Mouse (Mus musculus): Measurements from ENCODE around the gene Upk2.
"Not testable (repeated sequence)": the region's sequence is repeated elsewhere in the genome, so short reads cannot be mapped to it uniquely, and the experiment has no call there.

The Upk2 gene

DNA sequence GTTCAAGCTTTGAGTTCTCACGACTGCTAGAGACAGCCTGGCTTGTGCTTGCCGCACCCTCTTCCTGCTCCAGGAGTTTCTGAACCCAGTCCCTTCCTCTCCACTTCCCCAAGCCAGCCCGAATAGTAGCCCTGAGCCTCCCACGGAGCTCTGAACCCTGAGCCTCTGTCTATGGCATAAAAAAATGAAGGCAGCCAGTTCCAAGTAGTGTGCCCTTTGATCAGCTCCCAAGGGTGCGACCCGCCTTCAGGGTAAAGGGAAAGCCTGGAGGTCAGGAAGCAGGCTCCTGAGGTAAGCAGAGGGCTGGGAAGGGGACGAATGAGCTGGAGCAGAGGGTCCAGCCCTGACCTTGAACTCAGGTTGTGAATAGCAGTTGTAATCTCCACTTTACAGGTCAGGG lies 13.4 kb upstream of the Upk2 start:
- no peak for DNase-seq (ENCODE audit: low read depth, low spot score)

DNA sequence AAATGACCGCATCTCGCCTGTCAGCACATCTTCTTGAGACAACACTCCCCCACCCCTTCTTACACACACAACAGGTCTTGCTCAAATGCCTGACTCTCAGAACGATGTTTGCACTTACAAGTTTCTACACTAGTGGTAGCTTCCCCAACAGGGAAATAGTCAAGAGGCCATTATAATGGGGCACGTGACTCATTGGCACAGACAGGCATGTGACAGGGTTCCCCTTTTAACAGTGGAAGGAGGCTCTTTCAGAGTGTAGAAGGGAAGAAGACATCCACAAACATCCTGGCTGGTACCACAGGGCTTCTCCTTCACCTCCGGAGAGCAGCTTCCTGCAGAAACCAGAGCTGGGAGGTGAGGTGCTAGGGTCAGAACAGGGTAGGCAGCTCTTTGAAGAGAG lies 7.2 kb upstream of the Upk2 start:
- DNase-seq (ENCODE audit: low read depth, low spot score), result no peak

DNA sequence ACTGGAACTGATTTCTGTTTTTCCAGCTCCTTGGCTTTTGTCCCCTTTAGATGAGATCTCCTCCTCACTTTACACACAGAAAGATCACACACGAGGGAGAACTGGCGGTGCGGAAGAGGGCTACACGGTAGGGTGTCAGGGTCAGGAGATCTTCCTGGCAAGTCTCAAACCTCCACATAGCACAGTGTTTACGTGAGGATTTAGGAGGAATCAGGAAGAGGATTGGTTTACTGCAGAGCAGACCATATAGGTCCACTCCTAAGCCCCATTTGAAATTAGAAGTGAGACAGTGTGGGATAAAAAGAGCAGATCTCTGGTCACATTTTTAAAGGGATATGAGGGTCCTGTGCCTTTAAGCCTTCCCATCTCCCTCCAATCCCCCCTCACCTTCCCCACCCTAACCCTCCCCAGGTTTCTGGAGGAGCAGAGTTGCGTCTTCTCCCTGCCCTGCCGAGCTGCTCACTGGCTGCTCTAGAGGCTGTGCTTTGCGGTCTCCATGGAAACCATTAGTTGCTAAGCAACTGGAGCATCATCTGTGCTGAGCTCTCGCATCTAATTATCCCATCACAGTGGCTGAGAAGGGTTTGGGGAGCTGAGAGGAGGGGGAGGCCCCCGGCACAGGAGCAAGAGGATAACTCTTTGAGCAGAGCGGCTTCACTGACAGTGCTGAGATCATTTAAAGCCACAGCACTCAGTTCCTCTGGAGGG lies 2.4 kb upstream of the Upk2 start:
- DNase-seq (ENCODE audit: low read depth, low spot score), result peak; percentile 79

DNA sequence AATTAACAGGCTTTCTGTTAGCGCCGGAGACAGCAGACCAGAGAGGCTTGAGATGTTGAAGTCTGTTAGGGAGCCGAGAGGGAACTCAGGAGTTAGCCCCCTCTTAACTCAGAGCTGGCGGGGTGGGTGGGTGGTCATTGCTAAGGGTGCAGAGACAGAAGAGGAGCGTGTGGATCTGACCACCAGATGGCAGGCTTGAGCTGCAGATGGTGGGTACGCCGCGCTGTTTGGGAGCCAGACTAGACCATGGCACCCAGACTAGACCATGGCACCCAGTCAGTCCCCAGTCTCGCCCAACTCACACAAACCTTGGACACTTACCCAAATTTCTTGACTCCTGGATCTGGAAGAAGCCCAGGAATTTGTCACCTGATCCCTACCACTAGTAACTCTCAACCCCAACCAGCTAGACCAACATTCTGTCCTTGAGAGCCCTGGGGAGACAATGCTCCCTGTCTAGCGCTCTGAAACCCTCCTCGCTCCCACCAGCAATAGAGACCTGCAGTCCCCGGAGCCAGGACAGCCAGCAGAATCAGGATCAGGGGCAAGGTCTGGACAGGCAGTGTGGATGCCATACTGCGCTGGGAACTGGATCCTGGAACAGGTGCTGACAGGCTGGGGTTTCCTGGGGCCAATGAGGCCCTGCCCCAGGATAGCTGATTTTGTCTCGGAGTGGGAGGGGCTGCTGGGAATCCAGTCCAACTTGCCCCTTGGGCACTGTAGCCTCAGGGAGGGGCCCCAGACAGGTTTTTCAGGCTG lies 465 bp downstream of the Upk2 start:
- DNase-seq (ENCODE audit: low read depth, low spot score), result peak; percentile 52

DNA sequence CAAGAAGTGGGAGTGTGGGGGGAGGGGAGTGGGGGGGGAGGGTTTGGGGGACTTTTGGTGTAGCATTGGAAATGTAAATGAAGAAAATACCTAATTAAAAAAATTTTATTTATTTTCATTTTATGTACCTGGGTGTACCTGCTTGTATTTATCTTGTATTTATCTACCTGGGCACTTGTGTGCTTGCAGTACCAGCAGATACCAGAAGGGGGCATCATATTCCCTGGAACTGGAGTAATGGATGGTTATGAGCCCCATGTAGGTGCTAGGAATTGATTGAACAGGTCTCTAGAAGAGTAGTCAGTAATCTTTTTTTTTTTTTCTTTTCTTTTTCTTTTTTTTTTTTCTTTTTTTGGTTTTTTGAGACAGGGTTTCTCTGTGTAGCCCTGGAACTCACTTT lies 4.4 kb downstream of the Upk2 start:
- DNase-seq (ENCODE audit: low read depth, low spot score), result no peak

DNA sequence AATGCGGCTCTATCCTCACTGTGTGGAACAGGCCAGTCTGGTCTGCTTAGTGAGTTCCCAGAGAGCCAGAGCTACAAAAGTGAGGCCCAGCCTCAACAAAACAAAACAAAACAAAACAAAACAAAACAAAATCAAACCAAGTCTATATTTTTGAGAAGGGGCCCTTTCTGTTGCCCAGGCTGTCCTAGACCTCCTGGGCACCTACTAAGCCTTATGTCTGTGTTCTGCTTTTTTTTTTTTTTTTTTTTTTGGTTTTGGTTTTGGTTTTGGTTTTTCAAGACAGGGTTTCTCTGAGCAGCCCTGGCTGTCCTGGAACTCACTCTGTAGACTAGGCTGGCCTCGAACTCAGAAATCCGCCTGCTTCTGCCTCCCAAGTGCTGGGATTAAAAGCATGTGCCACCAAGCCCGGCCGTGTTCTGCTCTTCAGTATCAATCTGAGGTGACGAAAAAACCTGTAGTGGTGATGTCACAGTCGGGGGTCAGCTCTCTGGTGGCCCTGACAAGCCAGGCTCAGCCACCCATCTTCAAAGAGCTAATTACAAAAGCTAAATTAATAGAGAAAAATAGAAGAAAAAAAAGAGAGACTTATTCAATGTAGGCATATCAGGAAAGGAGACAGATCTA lies 10.3 kb downstream of the Upk2 start:
- not testable (repeated sequence) for DNase-seq (ENCODE audit: low read depth, low spot score)

DNA sequence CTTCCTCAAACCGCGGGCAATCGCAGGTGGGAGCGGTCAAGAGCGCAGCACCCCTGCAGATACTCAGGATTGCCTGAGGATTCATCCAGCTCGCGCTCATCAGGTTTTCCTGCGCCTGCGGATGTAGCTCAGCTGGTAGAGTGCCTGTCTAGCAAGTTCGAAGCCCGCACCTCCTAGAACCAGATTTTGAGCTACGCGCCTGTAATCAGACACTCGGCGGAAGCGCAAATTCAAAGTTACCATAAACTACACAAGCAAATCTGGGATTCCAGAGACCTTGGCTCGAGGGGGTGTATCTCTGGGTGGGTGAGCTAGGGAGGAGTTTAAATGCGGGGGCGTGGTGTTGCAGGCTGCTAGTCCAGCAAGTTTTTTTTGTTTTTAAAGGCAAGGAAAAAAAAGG lies 13.8 kb downstream of the Upk2 start, which contains the start of gene Foxr1:
Gene Foxr1 (minus strand): TSS at position 176 of the 400 bp plus-strand sequence.
- DNase-seq (ENCODE audit: low read depth, low spot score), result no peak

DNA sequence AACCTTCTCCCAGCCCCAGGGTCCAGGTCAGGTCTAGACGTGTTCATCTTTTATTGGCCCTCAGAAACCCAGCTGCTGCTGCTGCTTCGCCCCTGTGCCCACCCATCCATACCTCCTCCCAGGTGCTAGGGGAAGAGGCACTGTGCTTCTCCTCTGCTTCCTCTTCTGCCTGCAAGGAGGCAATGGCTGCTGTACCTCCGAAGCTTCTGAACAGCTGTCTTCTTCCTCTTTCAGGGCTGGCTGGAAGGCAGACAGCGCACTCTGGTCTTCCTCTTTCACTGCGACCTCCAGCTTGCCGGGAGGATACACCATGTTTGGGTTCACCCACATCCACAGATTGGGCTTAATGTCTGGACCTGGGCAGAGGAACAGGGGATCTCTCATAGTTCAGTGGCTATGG lies 19.0 kb downstream of the Upk2 start:
- no peak for DNase-seq (ENCODE audit: low read depth, low spot score)

DNA sequence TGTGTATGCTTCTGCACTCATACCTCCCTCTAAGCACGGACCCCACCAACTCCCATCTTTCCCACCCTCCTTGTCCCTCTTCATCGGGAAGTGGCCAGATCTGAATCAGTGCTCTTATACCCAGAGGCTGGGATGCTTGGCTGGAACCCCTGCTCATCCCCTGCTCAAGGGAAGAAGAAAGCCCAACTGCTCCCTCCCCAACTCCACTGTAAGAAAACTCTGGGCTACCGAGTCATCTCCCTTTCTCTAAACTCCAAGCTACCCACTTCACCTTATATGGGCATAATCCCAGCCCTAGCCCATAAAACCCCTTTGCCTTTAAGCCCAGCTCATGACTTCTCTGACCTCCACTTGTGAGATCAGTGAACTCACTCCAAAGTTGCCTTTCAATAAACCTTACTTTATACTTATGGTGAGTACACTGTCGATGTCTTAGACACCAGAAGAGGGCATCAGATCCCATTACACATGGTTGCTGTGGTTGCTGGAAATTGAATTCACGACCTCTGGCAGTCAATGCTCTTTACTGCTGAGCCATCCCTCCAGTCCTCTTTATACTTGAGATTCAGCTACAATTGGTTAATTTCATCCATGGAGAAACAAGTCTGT lies 22.1 kb downstream of the Upk2 start:
- no peak for DNase-seq (ENCODE audit: low read depth, low spot score)

DNA sequence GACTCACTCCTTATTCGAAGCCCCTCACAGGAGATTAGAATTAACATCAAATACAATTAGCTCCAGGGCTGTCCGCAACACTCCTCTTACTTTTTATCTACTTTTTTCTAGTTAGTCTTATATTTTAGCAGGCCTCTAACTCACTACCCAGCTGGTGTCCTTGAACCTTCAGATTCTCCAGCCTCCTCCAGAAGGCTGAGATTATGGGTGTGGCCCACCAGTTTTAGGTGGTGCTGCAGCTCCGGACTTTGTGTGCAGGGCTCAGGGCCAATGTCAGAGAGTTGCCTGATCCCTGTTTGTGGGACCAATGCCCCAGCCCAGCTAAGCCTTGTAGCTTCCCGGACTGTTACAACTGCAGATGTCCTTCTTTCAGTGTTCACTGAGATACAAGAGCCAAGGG lies 31.2 kb downstream of the Upk2 start:
- DNase-seq (ENCODE audit: low read depth, low spot score), result no peak

DNA sequence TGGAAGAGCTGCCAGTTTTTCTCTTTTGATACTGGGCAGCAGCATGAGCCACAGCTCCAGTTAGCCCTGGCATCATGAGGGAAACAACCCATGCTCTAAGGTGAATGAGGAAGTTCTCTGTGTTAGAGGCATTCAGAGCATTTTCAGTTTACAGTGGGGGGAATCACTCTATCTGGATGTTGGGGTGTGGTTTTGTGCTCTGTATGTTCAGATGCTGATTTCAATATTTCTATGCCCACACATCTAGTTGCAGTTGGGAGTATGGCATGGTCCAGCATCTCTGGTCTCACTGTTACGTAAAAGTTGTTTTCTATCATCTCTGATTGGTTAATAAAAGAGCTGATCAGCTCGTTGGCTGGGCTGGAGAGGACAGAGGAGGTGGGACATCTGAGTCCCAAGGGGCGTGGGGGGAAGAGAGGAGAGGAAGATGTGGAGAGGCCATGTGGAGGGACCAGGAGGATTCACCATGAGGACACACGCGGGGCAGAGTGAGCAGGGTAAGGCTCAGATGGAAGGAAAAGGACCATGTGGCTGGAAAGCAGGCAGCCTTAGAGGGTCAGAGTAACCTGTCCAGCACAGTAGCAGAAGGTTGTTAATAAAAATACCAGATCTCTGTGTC lies 34.4 kb downstream of the Upk2 start:
- DNase-seq (ENCODE audit: low read depth, low spot score), result no peak

DNA sequence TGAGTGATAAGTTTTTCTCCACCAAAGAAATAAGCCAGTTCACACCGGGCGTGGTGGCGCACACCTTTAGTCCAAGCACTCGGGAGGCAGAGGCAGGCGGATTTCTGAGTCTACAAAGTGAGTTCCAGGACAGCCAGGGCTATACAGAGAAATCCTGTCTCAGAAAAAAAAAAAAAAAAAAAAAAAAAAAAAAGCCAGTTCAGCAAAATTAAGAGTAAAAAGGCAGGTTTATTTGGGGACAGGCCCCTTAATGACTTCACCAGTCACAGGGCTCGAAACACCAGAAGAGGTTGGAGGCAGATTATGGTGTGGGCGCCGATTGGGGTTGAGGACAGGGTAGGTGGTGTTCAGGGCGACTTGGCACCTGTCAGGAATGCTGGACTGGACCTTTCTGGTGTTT lies 35.0 kb downstream of the Upk2 start:
- not testable (repeated sequence) for DNase-seq (ENCODE audit: low read depth, low spot score)

DNA sequence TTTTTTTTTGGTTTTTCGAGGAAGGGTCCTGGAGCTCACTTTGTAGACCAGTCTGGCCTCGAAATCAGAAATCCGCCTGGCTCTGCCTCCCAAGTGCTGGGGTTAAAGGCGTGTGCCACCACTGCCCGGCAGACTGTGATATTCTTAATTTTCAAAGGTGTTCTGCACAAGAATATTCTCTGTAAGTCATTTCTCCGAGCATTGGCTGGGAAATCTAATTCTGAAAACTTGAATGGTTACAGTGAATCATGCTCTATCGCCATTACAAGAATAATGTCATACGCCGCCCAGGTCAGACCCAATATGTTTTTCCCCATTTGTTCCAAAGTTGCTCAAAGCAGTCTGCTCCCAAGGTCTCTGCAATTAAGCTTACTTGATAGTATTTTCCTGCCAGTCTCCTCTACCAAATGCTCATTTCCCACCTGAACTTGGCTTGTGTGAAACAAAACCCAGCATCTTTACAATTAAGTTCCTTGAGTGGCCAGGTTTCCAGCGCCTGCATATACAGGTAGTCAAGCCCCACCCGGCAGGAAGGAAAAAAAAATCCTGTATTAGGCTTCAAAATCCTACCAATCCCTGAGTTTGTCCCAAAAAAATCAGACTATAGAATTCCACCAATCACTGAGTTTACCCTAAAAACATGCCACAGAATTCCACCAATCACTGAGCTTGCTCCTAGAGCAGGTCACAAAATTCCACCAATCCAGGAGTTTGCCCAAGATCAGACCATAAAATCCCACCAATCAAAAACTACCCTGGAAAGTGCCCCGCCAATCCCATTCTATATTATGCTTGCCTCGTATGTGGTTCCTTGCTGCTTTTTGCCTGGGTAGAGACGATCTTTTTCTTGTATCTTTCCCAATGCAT lies 36.0 kb downstream of the Upk2 start, which contains the start of gene Ccdc84:
Gene Ccdc84 (minus strand): TSS at position 51 of the 867 bp plus-strand sequence.
- no peak for DNase-seq (ENCODE audit: low read depth, low spot score)

DNA sequence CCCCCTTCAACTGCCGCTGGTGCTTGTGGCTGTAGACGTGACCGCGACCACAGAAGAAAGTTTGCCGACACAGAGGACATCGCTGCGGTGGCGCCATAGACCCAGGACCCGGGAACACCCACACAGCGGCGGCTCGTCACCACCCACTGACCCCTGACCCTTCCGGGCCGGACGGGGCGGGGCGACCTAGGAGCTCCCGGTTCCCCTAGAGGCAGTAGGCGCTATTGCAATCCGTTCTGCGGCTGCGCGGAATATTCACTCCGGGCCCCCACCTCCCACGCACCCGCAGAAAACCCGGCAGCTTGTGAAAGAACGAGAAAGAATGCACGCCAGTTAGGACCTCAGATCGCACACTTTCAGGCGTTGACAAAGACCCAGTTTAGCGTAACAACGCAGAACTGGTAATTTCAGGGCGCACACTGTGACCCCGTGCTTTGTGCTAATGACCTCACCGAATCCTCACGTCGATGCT lies 36.8 kb downstream of the Upk2 start:
- DNase-seq (ENCODE audit: low read depth, low spot score), result peak; percentile 87

DNA sequence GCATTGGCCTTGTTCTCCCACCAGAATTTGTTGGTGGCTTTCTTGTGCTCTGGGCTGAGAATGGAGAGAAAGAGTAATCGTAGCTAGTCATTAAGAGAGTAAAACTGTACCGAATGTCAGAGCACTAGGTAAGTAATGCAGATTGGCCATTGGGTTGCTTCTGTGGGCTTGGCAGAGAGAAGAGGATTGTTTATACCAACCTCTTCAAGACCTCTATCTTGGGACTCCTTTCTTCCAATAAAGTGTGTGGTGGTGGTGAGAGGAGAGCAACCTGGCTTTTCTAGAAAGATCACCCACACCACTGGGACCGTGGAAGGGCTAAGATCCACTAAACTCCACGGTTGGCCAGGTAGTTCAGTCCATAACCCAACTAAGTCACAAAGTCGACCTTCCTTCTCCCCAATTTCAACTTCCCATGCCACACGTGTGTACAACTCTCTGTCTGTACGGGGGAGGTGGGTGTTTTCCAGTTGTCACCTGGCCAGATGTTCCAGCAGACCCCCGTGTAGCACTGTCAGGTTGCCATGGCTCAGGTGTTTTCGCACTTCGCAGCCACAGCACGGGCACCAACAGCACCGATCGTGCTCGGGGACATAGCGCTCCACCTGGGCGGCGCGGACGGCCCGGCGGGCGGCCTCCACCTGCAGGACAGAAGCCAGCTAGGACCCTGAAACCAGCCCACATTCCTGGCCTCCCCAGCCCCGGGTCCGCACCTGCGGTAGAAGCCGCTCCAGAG lies 37.5 kb downstream of the Upk2 start:
- no peak for DNase-seq (ENCODE audit: low read depth, low spot score)

DNA sequence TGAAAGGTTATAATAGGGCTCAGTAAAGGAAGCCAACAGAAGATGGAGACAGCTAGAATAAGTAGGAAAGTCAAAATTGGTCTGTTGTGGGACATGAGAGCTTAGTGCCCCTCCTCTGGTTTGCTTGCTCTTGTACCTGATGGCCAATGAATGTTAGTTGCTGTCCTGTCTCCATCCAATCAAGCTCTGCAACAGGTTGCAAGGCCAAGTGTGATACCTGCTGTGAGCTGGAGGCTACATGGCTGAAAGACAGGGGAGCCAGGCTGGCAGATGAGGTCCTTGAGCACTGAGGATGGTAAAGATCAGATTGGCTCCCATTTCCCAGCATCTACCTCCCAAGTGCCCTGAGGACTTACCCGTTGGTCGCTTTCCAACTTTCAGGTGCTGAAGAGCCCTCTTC lies 42.0 kb downstream of the Upk2 start:
- DNase-seq (ENCODE audit: low read depth, low spot score), result no peak

DNA sequence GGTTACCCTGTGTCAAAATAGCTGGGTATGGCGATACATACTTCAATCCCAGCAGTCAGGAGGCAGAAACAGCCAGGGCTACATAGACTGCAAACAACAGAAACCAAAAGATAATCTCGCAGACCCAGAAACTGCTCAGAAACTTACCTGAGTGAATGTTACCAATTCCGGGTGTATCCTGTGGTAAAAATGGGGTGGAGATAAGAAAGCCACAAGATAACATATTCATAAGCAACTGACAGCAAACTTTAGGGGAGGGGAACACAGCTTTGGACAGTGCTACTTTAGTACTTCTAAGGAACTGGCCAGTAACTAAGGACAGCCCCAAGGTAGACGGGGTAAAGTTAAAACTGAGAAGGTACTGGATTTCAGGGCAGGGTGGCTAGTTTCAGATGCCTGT lies 42.5 kb downstream of the Upk2 start:
- DNase-seq (ENCODE audit: low read depth, low spot score), result no peak

DNA sequence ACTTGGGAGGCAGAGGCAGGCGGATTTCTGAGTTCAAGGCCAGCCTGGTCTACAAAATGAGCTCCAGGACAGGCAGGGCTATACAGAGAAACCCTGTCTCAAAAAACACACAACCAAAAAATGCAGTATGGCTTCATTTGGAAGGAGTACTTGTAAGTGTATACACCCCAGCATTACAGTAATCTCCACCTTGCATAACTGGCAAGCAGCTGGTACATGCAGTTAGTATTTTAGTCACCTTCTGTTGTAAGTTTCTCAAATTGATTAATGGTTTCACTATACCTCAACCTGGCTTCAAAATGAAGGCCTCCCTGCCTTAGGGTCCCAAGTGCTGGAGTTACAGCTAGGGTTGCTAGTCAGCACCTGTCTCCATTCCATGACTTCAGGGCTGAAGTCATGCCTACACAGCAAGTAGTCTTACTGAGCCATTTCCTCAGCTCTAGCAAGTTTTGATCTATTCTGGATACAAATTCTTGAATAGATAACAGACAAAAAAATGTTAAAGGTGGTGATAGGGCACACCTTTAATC lies 43.1 kb downstream of the Upk2 start:
- DNase-seq (ENCODE audit: low read depth, low spot score), result no peak

DNA sequence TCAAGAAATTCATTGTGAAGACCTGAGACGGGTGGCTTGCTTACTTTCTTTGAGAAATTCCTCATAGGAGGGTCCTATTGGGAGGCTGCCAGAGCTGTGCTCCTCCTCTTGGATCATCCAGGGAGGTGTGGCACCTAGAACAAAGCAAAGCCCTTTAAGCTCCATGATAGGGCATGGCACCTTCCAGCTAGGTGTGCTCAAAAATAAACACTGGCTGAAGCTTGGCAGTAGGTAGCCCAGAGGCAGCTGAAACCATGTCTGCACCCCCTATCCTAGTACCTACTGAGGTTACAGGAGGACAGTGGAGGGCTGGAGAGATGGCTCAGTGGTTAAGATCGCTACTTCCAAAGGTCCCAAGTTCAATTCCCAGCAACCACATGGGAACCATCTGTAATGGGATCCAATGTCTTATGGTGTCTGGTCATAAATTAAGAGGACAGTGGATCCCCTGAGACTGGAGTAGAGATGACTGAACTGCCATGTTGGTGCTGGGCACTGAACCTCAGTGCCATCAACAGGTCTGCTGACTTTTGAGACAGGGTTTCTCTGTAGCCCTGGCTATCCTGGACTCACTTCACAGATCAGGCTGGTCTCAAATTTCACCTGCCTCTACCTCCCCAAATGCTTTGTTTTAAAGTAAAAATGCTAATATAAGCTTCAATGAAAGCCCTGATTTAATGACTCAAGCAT lies 44.0 kb downstream of the Upk2 start:
- DNase-seq (ENCODE audit: low read depth, low spot score), result no peak

Data from retina, adult 2 months (tissue).